16 mouse cellular contexts compared by ENCODE assay signal in genomic region chr2:5922823-5923222, GRCm38 (mm10).
"Had no signal": no experiment of that assay in that cellular context is flagged by ENCODE, and none has a peak within 500 bp of the region (broad histone marks: within the 10 kb centered on the region; RNA-seq: fewer than 3 reads in every experiment).

No protein-coding gene starts in this region.

- ATAC-seq: lung, postnatal 0 days; midbrain, embryonic 16.5 days had no signal

- H3K27me3 ChIP-seq: kidney, embryonic 15.5 days; limb, embryonic 15.5 days; midbrain, embryonic 12.5 days; neural tube, embryonic 13.5 days had no signal

- DNase-seq: kidney, adult 2 months; kidney, postnatal 14 days; layer of hippocampus, postnatal 36 days; lung, adult 18-20 months; lung, postnatal 4 days; retina, postnatal 1 day; right cerebral cortex, postnatal 14 days; thymus, postnatal 4 days had no signal

- H3K4me2 ChIP-seq: kidney, embryonic 15.5 days; limb, embryonic 15.5 days; midbrain, embryonic 12.5 days; neural tube, embryonic 13.5 days had no signal

- H3K4me3 ChIP-seq: kidney, embryonic 15.5 days; limb, embryonic 15.5 days; midbrain, embryonic 12.5 days; neural tube, embryonic 13.5 days had no signal

- H3K9ac ChIP-seq: kidney, embryonic 15.5 days; limb, embryonic 15.5 days; liver, embryonic 14.5 days; midbrain, embryonic 12.5 days; neural tube, embryonic 13.5 days had no signal

- H3K4me1 ChIP-seq: limb, embryonic 15.5 days; midbrain, embryonic 12.5 days; neural tube, embryonic 13.5 days had no signal

- H3K27ac ChIP-seq: kidney, embryonic 15.5 days; limb, embryonic 15.5 days; liver, embryonic 14.5 days; midbrain, embryonic 12.5 days; neural tube, embryonic 13.5 days; stomach, postnatal 0 days had no signal

- H3K9me3 ChIP-seq: kidney, embryonic 15.5 days; limb, embryonic 15.5 days; midbrain, embryonic 12.5 days; neural tube, embryonic 13.5 days had no signal
